Mouse (Mus musculus): ENCODE measurements around the gene Shbg. TPM values are rescaled to one million over a fixed set of nuclear protein-coding genes. Genes with fewer than 3 reads are reported as not detected.

Shbg gene
- 19.1 and 24.0 TPM in 2 replicates for polyA plus RNA-seq (2012; rRNA removed)

DNA sequence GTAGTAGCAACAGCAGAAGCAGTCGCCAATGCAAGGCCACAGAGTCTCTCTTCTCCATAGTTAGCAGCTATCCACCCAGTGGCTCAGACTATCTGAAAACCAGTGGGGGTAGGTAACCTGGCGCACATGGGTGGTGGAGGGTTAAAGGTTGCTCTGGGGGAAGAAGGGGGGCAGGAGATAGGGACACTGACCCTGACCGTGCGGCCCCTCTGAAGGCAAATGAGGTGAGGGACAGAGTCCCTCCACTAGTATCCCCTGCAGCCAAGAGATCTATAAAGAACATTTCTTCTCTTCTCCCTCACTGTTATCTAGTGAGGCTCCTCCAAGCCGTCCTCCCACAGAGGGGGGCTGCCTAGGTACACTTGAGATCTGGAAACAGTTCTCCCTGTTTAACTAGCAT lies at the start of gene Shbg:
Gene Shbg, minus strand, starts transcription at position 101 of the 400 bp plus-strand sequence.

DNA sequence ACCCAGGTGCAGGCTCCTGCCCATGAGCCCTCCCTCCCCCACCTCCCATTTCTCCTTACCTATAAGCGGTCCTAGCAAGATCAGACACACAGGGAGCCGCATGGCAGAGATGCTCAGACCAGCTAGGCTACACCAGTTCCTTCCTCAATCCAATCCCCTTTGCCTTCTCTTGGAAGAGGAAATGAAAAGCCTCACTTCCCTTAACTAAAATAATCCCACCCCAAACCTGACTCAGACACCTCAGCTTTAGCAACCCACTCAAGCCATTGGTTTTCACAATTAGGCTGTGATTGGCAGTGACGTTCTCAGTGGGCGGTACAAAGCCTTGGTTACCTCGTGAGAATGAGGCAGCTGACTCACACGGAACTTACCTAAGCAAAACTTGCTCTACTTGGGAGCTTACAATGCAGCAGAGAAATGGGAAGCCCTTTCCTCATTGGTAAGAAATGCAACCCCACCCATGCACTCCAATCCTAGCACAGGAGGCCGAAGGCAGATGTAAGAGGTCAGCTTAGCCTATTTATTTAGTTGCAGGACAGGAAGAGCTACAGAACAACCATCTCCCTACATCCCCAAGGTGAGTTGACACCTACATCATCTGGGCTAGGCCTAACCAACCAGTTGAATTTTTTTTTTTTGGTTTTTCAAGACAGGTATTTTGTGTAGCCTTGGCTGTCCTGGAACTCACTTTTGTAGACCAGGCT lies 48.4 kb upstream of the Shbg start, which contains the start of gene Cd68:
Gene Cd68, minus strand, starts transcription at position 193 of the 704 bp plus-strand sequence.

DNA sequence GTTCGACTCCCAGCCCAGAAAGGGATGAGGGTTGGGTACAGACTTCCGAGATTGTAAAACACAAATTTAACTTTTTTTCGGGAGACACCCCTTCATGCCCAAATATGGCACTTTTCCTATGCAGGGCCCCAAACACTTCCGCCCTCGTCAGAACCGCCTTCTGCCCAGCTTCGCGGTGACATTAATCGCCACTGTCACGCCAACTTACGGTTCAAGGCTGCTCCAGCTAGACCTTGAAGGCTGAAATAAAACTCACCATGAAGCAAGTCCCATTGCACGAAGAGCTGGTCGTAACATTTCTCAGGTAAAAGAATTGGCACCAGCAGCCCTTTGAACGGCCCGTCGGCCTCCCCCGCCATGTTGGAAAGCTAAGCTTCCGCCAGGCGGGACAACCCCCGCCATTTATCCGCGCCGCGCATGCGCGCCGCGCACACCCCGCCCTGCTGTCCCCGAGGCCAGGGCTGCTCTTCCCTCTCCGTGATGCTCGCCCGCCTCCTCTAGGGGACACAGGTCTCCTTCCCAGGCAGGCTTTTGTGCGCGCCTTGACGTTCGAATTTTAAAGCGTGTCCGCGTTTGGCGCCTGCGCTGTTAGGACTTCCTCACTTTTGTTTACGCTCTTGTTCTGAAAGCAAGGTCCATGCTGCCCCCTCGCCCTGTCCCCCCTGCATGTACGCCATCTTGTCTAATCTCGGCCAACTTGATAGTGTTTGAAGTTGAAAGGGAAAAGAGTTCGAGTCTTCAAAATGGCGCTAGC lies 44.7 kb upstream of the Shbg start, which contains the start of gene Mpdu1:
Gene Mpdu1, minus strand, starts transcription at position 430 of the 754 bp plus-strand sequence.

DNA sequence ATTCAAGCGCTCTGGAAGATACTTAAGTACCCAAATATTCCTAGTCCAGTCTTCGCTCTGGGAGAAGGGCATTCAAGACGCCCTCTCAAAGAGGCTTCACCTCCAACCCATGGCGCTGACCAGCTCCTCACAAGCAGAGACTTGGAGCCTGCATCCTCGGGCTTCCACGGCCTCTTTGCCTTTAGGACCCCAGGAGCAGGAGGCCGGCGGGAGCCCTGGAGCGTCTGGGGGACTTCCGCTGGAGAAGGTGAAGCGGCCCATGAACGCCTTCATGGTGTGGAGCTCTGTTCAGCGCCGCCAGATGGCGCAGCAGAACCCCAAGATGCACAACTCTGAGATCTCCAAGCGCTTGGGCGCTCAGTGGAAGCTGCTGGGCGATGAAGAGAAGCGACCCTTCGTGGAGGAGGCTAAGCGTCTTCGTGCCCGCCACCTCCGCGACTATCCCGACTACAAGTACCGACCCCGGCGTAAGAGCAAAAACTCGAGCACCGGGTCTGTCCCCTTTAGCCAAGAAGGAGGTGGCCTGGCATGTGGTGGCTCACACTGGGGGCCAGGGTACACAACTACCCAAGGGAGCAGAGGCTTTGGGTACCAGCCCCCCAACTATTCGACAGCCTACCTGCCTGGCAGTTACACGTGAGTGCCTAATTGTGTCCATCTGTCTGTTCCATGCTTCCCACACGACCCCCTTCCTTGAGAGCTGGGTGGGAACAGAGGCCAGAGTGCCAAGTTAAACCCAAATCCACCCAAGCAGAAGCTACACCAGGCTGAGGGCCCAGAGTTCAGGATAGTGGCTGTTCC lies 37.8 kb upstream of the Shbg start, which contains the start of gene Sox15:
Gene Sox15, plus strand, starts transcription at position 51 of the 801 bp plus-strand sequence.

DNA sequence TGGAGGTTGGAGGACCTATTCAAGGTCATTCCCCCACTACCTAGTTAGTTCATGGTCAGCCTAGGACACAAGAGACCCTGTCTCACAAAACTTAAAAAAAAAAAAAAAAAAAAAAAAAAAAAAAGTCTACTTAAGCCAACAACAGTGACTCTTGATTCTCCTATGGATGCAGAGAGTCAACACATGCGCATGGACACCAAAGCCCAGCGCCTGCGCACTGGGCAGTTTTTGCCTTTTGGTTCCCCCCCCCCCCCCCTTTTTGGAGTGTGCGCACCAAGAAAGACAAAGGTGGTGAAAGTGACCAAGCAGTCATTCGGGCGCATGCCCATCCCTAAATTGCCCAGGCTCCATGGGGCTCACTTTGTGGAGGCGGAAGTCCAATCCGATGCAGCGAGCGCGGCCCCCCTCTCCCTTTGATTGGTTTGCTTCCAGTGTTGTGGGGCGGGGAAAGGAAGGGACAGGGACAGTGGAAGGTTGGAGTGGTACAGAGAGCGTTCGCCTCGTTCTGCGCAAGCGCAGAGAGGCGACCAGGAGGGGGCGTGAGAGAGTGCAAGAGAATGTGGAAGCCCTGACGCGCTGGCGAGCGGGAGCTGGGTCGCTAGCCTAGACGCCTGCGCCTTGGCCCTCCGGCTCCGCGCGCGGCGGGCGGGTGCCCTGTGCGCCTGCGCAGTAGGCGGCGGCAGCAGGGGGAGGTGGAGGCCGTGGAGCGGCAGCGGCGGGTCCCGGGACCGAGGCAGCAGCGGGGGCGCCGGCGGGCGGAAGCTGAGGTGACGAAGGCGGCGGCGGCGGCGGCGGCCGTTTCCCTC lies 14.8 kb upstream of the Shbg start, which contains the start of gene Fxr2:
Gene Fxr2, plus strand, starts transcription at position 707 of the 806 bp plus-strand sequence.

DNA sequence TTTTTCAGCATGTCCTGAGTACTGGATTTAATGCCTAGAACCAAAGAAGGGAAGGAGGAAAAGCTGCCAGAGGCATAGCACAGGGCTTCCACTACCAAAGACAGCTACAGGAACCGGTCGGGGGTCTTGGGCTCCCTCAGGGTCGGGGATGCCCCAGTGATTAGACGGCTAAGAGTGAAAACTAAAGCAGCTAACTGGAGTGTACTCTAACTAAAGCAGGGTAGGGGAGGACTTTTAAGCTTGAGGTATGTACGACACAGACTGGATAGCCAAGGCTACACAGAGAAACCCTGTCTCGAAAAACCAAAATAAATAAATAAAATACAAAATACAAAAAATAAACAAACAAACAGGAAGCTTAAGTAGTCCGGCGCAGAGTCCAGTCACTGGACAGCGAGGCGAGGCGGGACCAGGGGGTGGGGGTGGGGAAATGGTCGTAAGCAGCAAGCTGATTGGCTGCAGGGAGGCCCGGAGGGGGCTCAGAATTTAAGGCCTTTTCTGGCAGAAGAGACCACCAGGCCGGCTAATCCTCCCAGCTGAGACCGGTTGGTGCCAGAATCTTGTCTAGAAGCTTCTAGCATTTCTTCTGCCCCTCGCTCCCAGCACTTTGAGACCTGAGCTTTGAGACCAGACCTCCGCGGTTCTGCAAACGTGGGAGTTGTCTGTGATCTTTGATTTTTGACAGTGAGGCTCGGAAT lies 4.0 kb upstream of the Shbg start, which contains the start of gene Sat2:
Gene Sat2, plus strand, starts transcription at position 454 of the 698 bp plus-strand sequence.

DNA sequence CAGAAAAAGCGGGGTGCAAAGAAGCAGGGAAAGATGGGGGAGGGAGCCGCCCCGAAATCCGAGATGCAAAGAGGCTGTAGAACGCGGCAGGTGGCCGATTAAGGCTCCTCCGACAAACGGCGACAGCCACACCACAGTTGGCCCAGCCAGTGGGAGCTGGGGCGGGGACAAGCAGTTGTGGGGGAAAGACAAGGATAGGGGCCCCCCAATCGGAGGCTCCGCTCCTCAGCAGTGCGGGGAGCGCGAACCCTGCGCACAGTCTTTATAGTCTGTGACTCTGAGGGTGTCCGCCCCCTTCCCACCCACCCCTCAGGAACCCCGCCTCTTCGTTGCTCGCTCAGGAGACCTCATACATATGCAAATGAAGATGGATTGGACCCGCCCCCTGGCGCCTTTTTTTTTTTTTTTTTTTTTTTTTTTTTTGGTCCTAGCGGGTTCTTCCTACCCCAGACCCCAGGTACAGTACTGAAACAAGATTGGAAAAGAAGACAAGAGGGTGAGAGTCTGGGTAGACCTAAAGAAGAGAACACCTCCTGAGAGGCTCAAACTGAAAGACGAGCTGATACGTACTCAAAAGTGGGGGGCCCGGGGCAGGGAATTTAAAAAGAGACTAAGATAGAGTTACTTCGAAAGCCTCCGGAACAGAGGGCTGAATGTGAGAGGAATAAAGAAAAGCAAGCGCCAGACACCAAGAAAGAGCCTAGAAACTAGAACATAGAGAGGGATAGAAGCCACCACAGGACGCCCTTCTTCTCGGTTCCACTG lies 11.8 kb downstream of the Shbg start, which contains the start of gene Atp1b2:
Gene Atp1b2, minus strand, starts transcription at position 217 of the 765 bp plus-strand sequence.

DNA sequence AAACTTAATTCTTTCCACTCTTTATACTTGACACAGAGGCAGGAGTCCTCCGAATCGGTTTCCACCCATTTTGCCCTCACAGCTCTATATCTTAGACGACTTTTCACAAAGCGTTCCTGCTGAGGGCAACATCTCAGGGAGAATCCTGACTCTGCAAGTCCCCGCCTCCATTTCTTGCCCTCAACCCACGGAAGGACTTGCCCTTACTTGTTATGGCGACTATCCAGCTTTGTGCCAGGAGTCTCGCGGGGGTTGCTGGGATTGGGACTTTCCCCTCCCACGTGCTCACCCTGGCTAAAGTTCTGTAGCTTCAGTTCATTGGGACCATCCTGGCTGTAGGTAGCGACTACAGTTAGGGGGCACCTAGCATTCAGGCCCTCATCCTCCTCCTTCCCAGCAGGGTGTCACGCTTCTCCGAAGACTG lies 37.6 kb downstream of the Shbg start, which contains the start of the genes Wrap53 and Trp53:
Gene Wrap53, minus strand, starts transcription at position 165 of the 424 bp plus-strand sequence.
Gene Trp53, plus strand, starts transcription at position 269 of the 424 bp plus-strand sequence.

Other genes starting within 250 kb of the Shbg start
- gene Chd3, start 248.5 kb downstream of the Shbg start, polyA plus RNA-seq (2012; rRNA removed), result 12.1 and 13.2 TPM in 2 replicates
- 67.1 and 70.4 TPM in 2 replicates for gene Naa38, start 222.4 kb downstream of the Shbg start, polyA plus RNA-seq (2012; rRNA removed)
- 9.2 and 9.3 TPM in 2 replicates for gene Cyb5d1, start 222.3 kb downstream of the Shbg start, polyA plus RNA-seq (2012; rRNA removed)
- 3.5 and 4.0 TPM in 2 replicates for gene Tmem88, start 219.7 kb downstream of the Shbg start, polyA plus RNA-seq (2012; rRNA removed)
- 0.93 and 1.4 TPM in 2 replicates for gene Kdm6b, start 204.2 kb downstream of the Shbg start, polyA plus RNA-seq (2012; rRNA removed)
- gene Dnah2, start 68.8 kb downstream of the Shbg start, polyA plus RNA-seq (2012; rRNA removed), result 0.01 and 0.06 TPM in 2 replicates
- 0.90 and 0.99 TPM in 2 replicates for gene Efnb3, start 57.7 kb downstream of the Shbg start, polyA plus RNA-seq (2012; rRNA removed)
- gene Wrap53, start 37.6 kb downstream of the Shbg start, polyA plus RNA-seq (2012; rRNA removed), result 8.8 and 10.8 TPM in 2 replicates
- 61.5 and 74.1 TPM in 2 replicates for gene Trp53, start 37.5 kb downstream of the Shbg start, polyA plus RNA-seq (2012; rRNA removed)
- gene Atp1b2, start 12.0 kb downstream of the Shbg start, polyA plus RNA-seq (2012; rRNA removed), result 17.8 and 21.7 TPM in 2 replicates
- 5.7 and 7.0 TPM in 2 replicates for gene Sat2, start 4.1 kb upstream of the Shbg start, polyA plus RNA-seq (2012; rRNA removed)
- gene Fxr2, start 15.1 kb upstream of the Shbg start, polyA plus RNA-seq (2012; rRNA removed), result 21.3 and 22.6 TPM in 2 replicates
- gene Sox15, start 37.4 kb upstream of the Shbg start, polyA plus RNA-seq (2012; rRNA removed), result 0.02 and 0.09 TPM in 2 replicates
- 34.7 and 42.4 TPM in 2 replicates for gene Mpdu1, start 44.7 kb upstream of the Shbg start, polyA plus RNA-seq (2012; rRNA removed)
- gene Cd68, start 48.2 kb upstream of the Shbg start, polyA plus RNA-seq (2012; rRNA removed), result 7.8 and 10.5 TPM in 2 replicates
- gene Eif4a1, start 54.5 kb upstream of the Shbg start, polyA plus RNA-seq (2012; rRNA removed), result 445 and 498 TPM in 2 replicates
- 46.2 and 57.7 TPM in 2 replicates for gene Senp3, start 64.2 kb upstream of the Shbg start, polyA plus RNA-seq (2012; rRNA removed)
- 0.29 and 0.31 TPM in 2 replicates for gene Tnfsf13, start 67.9 kb upstream of the Shbg start, polyA plus RNA-seq (2012; rRNA removed)
- gene Tnfsf12, start 77.9 kb upstream of the Shbg start, polyA plus RNA-seq (2012; rRNA removed), result 3.4 and 3.8 TPM in 2 replicates
- 0.77 and 0.86 TPM in 2 replicates for gene Tnfsfm13, start 78.2 kb upstream of the Shbg start, polyA plus RNA-seq (2012; rRNA removed)
- 12.7 and 15.6 TPM in 2 replicates for gene Polr2a, start 140.7 kb upstream of the Shbg start, polyA plus RNA-seq (2012; rRNA removed)
- 0.03 TPM in 1 of 2 replicates, not detected in the other for gene Slc35g3, start 144.1 kb upstream of the Shbg start, polyA plus RNA-seq (2012; rRNA removed)
- gene Zbtb4, start 148.0 kb upstream of the Shbg start, polyA plus RNA-seq (2012; rRNA removed), result 1.2 and 1.5 TPM in 2 replicates
- 0.69 and 1.5 TPM in 2 replicates for gene Chrnb1, start 178.0 kb upstream of the Shbg start, polyA plus RNA-seq (2012; rRNA removed)
- 0.40 and 0.51 TPM in 2 replicates for gene Fgf11, start 184.0 kb upstream of the Shbg start, polyA plus RNA-seq (2012; rRNA removed)
- gene Tmem102, start 187.7 kb upstream of the Shbg start, polyA plus RNA-seq (2012; rRNA removed), result 0.24 and 0.25 TPM in 2 replicates
- not detected in 2 replicates for gene Gm39566, start 197.4 kb upstream of the Shbg start, polyA plus RNA-seq (2012; rRNA removed)
- gene Spem2, start 200.6 kb upstream of the Shbg start, polyA plus RNA-seq (2012; rRNA removed), result not detected in 2 replicates
- not detected in 2 replicates for gene Spem1, start 204.3 kb upstream of the Shbg start, polyA plus RNA-seq (2012; rRNA removed)
- gene Nlgn2, start 219.9 kb upstream of the Shbg start, polyA plus RNA-seq (2012; rRNA removed), result 2.1 and 2.2 TPM in 2 replicates
- 155 and 183 TPM in 2 replicates for gene Tmem256, start 220.6 kb upstream of the Shbg start, polyA plus RNA-seq (2012; rRNA removed)
- gene Plscr3, start 228.5 kb upstream of the Shbg start, polyA plus RNA-seq (2012; rRNA removed), result 16.2 and 19.8 TPM in 2 replicates
- 1.2 and 1.3 TPM in 2 replicates for gene Tnk1, start 240.8 kb upstream of the Shbg start, polyA plus RNA-seq (2012; rRNA removed)

All from liver, embryonic 14 days (tissue).